Mouse (Mus musculus) layer of hippocampus, postnatal 14 days (tissue): ENCODE measurements at regions not wholly inside any gene's neighbourhood (a gene's known extent, or its start where the extent isn't known, plus 50 kb on each side); places are given as distances from the start of the nearest gene placed in this dataset.

Experiments used
- DNase-seq, 2 experiments: peaks; one replicate each; pipeline ENCODE4 v3.0.0; 2021 to 2022; ENCODE audit warnings: low spot score in 2 of 2, mixed read lengths in 1 of 2

DNA sequence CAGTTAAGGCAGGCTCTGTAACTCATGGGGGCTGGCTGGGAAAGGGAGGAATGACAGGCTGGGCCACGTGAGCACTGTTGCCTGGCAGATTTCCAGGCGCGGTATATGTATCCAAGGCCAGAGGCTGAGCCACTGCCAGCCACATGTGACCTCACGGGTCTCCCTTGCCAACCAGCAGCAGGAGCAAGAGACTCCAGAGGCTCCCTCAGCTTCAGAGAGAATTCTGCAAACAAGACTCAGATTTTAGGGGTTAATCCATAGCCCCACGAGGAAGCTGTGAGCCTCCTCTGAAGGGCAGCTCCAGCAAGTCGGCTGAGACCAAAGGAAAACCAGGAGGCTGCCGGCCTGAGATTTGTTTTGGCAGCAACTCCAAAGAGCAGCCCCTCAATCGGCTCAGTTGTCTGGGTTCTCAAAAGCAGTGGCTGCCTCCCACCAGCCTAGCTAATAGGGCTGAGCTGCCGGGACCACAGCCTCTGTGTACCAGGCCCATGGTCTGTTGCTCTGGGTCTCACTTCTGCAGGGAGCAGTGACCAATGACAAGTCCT, 264.0 kb upstream of the Cadm1 start:
- DNase-seq: peak in 1 of 2 experiments; percentile 10

DNA sequence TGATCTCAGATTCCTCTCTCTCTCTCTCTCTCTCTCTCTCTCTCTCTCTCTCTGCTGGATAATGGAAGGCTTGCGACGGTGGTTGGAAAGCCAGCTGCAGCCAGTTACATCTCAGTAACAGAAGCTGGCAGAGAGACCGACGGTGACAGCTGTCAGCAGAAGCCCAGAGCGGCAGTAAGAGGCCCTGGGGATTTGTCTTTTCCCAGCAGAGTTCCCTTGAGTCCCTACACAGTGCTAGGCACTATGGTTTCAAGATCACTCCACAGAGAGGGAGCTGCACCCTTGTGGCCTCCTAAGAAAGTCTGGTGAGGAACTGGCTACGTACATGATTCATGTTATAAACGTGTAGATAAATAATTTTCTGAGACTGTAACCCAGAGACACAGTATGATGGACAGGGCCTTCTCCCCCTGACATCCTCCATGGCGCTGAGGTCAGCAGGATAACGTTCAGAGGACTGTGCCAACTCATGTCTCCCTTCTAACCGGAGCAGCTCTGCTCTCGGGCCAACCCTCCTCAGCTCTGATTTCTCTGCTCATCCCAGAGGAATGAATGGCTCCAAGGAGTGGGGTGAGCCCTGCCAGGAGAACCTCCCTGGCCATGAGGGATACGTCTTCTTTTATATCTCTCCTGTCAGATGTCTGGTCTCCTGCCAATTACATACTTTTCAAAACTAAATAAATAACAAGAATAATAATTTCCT, 253.5 kb upstream of the Cadm1 start:
- DNase-seq: no peak

DNA sequence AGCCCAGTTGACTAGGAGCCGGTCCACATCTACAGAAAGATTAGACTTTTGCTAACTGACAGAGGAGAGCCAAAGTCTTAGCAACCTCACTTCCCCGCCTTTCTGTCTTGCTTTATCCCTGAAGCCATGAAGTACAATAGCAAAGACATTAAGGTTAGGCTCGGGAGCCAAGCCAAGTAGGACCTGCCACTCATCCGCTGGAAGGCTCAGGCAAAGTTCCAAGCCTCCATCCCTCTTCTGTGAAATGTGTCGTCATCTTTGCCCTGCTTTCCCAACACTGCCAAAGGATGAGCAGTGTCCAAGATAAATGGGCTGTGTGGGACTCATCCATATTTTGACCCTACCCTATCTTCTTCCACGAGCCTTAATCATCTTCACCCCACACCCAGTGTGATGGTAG, 250.6 kb upstream of the Cadm1 start:
- DNase-seq: no peak

DNA sequence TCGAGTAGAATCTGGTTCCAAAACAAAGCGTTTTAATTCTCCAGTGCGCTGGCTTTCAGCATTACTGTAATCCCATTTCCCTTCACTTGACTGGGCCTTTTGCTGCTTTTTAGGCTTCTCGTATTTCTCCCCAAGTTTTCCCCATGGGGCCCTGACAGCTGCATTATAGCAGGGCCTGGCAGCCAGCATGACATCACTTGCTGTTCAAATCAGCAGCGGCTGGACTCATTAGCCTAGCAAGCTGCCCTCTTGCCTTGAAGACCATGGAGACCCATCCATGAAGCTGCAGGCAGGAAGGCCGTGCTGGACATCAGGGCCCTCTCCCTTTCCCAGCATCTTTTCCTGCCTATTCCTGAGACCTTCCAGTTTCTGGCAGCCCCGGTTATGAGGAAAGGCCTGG, 249.8 kb upstream of the Cadm1 start:
- no peak for DNase-seq

DNA sequence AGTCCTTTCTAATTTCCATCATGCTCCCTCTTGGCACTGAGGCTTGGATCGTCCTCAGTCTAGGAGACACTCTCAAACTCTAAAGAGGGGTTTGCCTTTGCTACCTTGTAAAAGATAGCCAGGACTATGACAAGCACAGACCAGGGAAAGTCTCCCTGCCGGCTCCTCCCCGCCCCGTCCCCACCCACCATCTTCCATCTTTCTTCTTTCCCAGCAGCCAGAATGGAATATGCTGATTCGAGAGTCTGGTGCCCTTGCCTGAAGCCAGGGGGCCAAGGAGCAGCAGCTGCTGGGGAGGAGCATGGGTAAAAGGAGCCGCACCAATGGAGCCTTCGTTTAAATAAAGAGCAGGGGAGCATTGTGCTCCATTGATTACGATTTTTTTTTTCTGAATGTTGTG, 249.4 kb upstream of the Cadm1 start:
- DNase-seq: no peak

DNA sequence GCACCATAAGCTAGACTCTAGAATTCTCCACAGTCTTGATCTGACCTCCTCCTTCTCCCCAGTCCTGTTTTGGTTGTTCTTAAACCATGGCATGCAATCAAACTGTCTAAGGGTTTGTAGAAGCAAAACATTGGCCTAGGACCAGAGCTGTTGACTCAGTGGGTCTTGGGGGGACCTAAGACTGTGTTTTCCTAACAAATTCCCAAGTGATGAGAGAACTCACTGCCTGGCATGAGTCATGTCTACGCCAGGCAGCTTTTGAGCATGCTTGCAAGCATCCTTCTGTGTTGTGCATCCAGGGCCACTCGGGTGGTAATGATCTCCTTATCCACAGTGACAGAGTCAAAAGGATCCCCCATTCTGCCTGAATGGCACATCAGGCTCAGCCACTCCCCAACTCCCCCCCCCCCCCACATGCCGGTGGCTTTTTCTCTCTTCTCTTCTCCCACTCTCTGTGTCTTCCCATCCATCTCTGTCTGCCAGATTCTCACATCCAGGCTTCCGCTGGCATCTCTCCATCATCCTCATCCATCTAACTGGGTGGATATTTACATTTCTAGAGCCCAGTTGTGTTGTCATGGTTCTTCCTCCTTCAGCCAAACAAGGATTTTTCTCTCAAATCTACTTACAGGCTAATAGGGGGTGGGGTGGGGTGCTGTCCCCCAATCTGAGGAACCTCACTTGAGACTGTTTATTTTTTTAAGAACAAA, 246.1 kb upstream of the Cadm1 start:
- no peak for DNase-seq

DNA sequence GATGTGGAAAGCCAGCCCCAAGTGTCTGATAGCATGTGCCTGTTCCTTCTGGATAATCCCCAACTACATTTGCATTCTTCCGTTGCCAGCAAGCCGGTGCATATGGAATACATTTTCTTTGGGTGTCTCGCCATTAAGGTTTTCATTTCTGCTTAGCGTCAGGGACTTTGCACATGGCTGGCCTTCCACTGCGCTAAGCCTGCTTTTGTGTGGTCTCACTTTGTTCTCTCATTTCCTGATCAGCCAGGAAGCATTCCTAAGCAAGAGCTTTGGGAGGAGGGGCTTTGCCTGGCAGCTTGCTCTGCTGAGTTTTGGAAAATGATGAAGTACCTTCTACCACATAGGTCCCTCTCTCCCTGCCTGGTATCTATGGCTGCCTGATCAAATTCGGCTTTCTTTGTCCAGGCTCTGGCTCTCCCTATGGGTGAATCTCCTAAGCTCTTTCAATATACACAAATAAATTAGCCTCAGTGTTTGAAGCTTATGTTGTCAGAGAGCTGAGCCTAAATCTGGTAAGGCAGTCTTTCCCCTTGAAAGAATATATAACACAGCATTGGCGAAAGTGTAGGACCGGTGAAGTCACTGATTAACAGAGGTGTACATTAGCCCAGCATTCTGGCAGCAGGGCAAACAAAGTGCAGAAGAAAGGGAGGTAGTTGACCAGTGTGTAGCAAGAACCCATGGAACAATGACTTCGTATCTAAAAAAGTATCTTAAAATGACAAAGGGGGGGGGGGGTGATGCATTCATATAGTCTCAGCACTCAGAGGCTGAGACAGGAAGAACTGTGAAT, 242.8 kb upstream of the Cadm1 start:
- no peak for DNase-seq

DNA sequence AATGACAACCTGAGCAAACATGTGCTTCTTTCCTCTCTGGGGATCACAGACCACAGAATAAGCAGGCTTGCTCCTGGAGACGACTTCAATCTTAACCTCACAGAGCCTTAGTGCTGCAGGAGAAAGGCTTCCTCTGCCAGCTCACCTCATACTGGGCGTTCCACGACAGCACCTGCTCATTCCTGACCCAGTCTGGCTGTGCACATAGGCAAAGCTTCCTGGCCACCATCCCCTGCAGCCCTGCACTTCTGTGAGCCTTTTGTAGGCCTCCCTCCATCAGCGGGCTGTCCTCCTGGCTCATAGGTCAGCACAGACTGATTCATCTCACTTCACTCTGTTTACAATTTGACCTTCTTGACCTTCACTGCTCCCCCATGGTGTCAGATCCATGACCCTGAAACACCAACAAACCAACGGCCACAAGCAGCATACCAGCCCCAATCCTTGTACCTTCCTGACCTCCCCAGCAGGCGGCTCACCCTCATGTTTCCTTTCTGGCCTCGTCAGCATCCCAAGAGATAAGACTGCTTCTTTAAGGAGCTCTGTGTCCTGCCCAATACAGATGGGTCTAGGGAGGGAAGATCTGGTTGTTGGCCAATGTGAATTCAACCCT, 241.3 kb upstream of the Cadm1 start:
- DNase-seq: no peak

DNA sequence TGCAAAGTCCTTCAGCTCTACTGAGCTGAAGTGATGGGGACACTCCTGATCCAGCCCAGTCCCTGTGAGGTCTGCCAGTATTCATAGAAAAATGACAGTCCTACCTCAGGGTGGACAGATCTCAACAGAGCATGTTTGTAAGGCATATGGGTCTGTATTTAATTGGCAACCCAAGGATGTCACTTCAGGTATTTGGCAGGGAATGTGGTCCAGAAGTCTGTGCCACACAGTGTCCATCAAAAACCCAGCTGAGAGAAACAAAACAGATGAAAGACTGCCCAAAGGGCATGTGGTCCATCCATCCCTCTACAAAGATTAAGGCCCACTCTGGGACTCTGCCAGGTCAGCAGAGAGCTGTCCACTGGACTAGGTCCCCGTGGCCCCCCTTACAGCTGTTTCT, 229.3 kb upstream of the Cadm1 start:
- no peak for DNase-seq

DNA sequence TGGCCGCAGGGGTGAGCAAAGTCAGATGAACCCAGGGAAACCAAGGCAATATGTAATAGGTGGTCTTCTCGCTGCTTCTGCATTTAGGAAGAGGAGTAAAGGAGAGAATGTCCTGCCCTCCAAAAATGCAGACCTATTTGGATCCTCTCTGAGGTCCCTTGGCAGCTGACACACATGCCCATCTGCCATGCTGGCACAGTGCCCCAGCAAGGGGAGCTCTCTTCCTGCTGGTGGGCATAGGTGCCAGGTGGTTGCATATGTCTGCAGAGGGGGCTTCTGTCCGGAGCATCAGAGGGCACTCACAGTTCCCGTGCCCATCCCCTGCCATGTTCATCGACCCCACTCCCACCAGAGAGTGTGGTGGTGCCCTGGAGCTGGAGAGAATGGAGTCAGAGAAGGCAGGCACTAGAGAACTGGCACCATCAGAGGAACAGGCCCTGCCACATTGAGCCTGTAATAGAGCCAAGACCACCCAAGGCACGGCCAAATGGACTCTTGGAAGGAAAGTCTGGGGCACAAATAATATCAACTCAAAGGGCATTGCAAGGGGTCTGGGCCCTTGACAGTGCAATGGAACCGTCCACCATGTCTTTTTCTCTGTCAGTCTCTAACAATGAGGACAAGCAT, 222.7 kb upstream of the Cadm1 start:
- DNase-seq: peak; percentile 55 to 74

DNA sequence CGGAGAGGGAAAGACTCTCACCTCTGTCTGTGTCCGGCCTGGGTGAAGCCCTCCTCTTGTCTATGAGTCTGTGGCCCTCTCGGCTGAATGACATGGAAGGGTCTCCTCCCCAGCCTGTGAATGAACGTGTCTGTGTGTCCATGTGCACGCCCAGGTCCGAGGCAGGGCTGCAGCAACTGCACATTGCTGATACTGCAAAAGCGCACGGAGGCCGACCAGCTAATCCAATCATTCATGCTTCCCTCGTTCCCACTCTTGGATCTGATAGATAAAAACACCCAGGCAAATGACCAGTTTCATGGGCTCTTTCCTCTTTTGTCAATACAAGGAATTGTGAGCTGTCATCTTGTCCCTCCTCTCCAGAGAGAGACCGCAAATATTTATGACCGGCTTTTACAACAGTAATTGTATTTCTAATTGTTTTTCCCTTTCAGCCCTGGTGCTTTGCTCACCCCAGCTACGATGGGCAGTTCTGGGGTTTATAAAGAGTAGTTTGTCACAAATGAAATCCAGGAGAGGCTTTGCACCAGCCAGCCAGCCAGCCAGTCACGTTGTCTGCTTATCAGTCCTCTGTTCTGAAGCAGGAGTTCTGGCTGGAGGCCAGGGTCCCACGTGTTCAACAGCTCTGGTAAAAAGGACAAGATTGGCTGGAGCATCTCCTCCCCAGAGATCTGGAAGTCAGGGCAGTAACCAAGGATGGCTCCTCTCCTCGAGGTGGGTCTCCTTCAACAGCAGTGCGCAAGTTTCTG, 222.0 kb upstream of the Cadm1 start:
- DNase-seq: peak in 1 of 2 experiments; percentile 13

DNA sequence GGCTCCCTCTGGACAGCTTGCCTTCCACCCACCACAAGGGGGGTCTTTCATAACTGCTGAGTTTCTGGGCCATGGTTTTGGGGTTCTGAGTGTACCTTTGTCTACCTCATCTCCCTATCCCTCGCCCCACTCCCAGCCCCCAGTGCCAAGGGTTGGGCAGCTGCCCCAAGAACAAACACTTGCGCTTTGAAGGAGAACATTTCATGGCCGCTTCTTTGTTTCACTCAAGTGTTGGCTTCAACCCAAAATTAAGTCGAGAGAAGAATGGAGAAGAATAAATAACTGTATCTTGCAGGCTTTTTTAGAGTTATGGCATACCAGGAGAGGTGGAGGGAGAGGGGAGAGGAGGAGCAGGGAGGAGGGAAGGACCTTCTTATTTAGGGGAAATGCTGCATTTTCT, 216.5 kb upstream of the Cadm1 start:
- DNase-seq: no peak

DNA sequence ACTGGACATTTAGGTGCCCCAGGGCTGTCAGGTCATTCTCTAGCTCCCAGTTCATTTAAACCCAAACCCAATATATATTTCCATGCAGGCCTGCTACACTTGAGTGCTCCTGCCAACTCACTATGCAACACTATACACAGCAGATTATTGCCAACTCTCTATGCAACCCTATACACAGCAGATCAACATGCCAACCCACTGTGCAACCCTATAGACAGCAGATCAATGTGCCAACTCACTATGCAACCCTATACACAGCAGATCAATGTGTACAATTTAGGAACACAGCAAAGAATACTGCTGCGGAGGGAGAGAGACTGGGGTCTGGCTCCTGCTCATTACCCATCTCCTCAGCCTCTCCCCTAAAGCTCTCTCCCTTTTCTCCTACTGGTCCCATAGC, 215.7 kb upstream of the Cadm1 start:
- no peak for DNase-seq

DNA sequence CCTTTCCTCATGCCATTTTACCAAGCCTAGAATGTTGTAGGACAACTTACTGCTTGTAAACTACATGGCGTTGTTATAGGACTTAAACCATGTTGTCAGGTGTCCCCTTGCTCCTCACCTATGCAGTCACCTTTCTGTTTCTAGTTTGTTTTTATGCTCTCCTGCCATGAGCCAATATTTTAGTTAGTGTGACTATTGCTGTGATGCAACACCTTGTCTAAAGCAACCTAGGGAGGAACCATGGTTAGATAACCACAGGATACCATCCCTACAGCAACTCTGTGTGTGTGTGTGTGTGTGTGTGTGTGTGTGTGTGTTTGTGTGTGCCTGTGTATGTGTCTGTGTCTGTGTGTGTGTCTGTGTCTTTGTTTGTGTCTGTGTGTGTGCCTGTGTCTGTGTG, 209.6 kb upstream of the Cadm1 start:
- DNase-seq: no peak

DNA sequence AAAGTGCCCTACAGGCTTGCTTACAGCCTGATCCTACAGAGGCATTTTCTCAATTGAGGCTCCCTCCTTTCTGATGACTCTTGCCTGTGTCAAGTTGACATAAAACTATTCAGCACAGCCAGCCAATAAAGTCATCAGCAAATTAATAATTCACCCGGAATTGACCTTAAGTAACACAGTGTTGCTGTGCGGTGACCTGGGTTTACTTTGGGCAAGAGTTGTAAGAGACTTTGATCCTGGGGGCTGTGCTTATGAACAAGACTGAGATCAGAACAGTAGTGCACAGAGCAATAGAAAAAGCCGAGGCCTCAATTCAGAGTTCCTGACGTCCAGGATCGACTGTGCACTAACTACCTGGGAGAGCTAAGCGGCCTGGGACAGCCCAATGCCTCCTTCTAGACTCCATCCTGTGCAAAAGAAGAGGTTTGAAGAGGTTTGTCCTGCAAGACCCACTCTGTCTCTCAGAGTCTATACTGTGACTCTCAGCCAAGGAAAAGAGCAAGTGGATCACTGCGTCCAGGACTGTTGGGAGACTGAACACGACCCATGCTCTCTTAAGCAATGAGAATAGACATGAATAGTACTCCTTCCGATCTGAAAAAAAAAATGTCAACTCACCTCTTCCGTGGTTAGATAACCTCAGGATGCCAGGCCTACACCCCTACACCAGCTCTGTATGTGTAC, 208.7 kb upstream of the Cadm1 start:
- no peak for DNase-seq

DNA sequence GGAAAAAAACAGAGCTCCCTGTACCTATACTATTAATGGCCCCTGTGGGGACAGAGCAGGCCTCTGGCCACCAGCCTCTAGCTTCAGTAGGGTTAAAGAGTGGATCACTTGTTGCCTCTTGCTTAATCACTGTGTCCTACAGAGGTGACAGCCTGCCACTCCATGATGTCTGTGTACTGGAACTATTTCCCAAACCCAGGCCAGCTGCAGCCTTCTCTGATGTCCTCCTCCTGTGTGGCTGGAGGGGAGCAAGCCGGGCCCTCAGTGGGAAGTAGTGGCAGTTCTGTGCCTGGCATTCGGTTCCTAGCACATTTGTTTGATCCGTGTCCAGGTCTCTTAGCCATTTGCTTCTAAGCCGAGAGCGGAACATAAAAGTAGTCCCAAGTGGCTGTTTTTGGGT, 207.7 kb upstream of the Cadm1 start:
- peak in 1 of 2 experiments; percentile 12 for DNase-seq

DNA sequence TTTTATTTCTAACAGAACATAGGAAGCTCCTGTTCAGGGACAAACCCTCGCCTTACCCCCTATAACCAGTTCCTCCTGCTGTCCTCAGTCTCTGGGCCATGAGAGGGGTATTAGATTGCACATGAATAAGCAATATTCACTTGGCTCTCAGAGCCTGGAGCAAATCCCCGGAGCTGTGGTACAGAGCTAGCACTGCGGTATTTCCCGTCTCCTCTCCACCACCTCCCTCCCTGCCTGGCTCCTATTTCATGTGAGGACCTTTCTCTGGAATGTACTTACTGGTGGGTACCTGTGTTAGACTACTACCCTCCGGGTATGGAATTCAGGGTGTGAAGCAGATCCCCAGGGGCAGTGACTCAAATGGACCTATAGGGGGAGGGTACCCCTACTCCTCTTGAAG, 206.9 kb upstream of the Cadm1 start:
- DNase-seq: no peak

DNA sequence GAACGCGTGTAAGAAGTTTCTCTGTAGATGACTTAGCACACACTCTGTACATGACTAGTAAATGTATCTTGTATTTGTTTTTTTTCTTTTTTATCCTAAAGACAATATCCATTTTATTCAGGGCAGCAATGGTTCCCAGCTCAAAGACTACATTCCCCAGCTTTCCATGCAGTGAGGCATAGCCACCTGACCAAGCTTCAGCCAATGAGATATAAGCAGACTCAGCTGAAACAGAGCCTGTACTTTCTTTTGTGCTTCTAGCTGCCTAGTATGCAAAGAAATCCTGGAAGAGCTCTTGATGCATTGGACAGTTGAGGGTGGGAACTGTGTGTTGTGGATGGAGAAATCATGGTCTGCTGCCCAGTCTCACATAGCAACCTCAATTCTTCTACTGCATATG, 202.4 kb upstream of the Cadm1 start:
- peak in 1 of 2 experiments; percentile 41 for DNase-seq

DNA sequence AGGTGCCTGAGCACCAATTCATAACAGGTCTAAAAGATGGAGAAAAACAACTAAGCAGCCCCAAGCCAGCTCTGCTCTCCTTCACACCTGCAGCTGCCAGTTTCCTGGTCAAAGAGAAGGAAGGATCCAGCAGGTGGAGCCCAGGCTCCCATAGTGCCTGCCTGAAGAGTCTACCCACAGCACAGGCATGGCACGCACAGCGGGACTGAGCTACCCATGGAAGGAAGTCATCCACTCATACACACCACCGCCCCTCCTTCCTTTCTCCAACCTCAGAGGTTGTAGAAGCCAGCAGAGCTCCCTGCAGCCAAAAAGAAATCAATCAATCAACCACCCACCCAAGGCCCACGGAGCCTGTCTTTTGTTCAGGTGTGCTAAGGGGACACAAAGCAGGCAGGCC, 197.0 kb upstream of the Cadm1 start:
- DNase-seq: no peak

DNA sequence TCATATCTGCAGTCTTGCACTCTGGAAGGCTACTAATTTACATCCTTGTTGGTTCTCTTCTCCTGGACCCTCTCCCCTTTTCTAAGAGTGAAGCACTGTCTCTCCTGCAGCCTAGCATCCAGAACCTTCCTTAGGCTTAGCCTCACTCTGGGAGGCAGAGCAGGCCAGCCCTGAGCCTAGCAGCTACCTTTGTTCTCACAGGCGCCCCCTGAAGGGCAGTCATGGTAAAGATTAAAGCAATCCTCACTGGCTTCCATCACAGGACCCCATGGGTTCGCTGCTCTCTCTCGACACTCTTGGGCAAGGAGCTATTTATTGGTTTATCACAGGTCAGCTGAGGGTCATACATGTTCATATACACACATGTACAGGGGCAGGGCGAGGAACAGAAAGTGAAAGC, 191.8 kb upstream of the Cadm1 start:
- DNase-seq: no peak
